Mouse (Mus musculus): Measurements from ENCODE around the gene Cnot11. TPM values are rescaled to one million over a fixed set of nuclear protein-coding genes. Genes with fewer than 3 reads are reported as not detected.

Cnot11 gene
- polyA plus RNA-seq, 1 experiment from 2014 or later, result 15.6 TPM

DNA sequence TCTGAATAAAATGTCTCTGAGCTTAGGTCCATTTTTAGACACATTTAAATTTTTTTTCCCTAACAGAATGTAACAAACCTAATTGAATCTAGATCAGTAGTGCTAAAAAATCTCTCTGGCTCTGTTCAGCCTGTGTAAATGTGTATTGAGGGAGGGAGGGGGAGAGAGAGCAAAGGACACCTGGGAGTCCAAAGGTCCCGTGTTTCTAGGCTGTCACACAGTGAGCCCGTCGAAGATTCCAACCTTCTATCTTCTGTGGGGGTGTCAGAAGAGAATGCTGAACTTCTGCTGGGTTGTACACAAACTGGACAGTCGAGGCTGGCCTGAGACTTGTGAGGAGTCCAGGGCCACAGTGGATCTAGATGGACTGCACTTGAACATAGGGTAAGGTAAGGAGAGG is 57.3 kb downstream of the Cnot11 start:
- 68% methylated on average over 4 of the region's 4 CpGs for WGBS
- no peak overlapping the region for H3K9ac ChIP-seq (replicated peaks; ENCODE audit: low read length)
- ATAC-seq (ENCODE audit: low FRiP score, low TSS enrichment), result no peak; the same call in 1 of the 2 replicates
- H3K4me3 ChIP-seq (ENCODE audit: low read length), result no peak overlapping the region
- no peak overlapping the region for H3K4me2 ChIP-seq (replicated peaks; ENCODE audit: low read depth, low read length)
- H3K36me3 ChIP-seq (ENCODE audit: insufficient read depth, low read length), result no peaks in the 10 kb centered on the region
- H3K27ac ChIP-seq (ENCODE audit: low read length), result no peak overlapping the region
- H3K27me3 ChIP-seq (ENCODE audit: insufficient read depth, low read length), result no peaks in the 10 kb centered on the region
- H3K4me1 ChIP-seq (ENCODE audit: insufficient read depth, low read length), result peaks cover 3% of the 10 kb centered on the region; the same call in 1 of the 2 replicates
- H3K9me3 ChIP-seq (ENCODE audit: low read length), result no peaks in the 10 kb centered on the region

DNA sequence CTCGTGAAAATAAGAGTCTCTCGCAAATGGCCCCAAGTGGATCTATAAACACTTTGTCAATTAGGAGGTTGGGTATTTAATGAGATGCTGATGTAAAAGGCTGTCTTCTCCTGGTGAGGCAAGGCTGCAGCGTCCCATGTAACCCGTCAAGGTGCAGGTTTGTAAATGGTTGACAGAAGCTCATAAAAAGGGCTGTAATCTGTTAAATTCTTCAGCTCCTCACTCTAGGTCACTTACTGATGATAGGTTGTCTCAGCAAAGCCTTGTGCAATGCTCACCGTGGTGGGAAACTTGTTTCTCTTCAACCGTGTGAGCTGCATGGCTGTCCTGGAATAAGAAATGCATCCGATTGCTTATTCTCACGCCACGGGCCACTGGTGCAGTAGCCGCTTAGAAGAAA is 59.0 kb downstream of the Cnot11 start:
- H3K4me2 ChIP-seq (replicated peaks; ENCODE audit: low read depth, low read length), result no peak overlapping the region

More for the DNA sequence above, 59.0 kb downstream of the Cnot11 start:
- Histone ChIP-seq H3K4me1 (ENCODE audit: insufficient read depth, low read length) (peaks cover 3% of the 10 kb centered on the region; the same call in 1 of the 2 replicates), H3K27me3 (ENCODE audit: insufficient read depth, low read length) (no peaks in the 10 kb centered on the region), H3K27ac (ENCODE audit: low read length) (no peak overlapping the region), H3K4me3 (ENCODE audit: low read length) (no peak overlapping the region), H3K9me3 (ENCODE audit: low read length) (no peaks in the 10 kb centered on the region), H3K36me3 (ENCODE audit: insufficient read depth, low read length) (no peaks in the 10 kb centered on the region), H3K9ac (replicated peaks; ENCODE audit: low read length) (no peak overlapping the region)
- WGBS, result 61% methylated on average over 10 of the region's 10 CpGs
- no peak for ATAC-seq (ENCODE audit: low FRiP score, low TSS enrichment)

Other genes starting within 250 kb of the Cnot11 start
- gene Rpl31, start 167.2 kb upstream of the Cnot11 start, polyA plus RNA-seq (2015; fragmentation: Nextera tagmentation; extraction: Ambion mirVana), result 464 and 479 TPM in 2 replicates
- 10.1 and 10.3 TPM in 2 replicates for gene Tbc1d8, start 56.2 kb upstream of the Cnot11 start, polyA plus RNA-seq (2015; fragmentation: Nextera tagmentation; extraction: Ambion mirVana)
- gene Rnf149, start 42.4 kb downstream of the Cnot11 start, polyA plus RNA-seq (2015; fragmentation: Nextera tagmentation; extraction: Ambion mirVana), result 25.8 and 32.6 TPM in 2 replicates
- 0.04 and 0.08 TPM in 2 replicates for gene Creg2, start 116.5 kb downstream of the Cnot11 start, polyA plus RNA-seq (2015; fragmentation: Nextera tagmentation; extraction: Ambion mirVana)
- 0.17 and 0.21 TPM in 2 replicates for gene Rfx8, start 186.0 kb downstream of the Cnot11 start, polyA plus RNA-seq (2015; fragmentation: Nextera tagmentation; extraction: Ambion mirVana)

Measured in kidney, embryonic 16.5 days (tissue).